Mouse (Mus musculus) ES-E14 (cell line): ENCODE measurements at regions not wholly inside any gene's neighbourhood (a gene's known extent, or its start where the extent isn't known, plus 50 kb on each side); places are given as distances from the start of the nearest gene placed in this dataset.

ENCODE experiments used
- CHD2 ChIP-seq: IDR thresholded peaks from 2 replicates; pipeline ENCODE4 v1.6.1; 2014; ENCODE audit warnings: mild to moderate bottlenecking, low read depth, low read length, inconsistent platforms
- ZC3H11A ChIP-seq: IDR thresholded peaks from 2 replicates; pipeline ENCODE4 v1.6.1; 2012; ENCODE audit warnings: low read depth, mild to moderate bottlenecking, inconsistent platforms, low read length, borderline replicate concordance

DNA sequence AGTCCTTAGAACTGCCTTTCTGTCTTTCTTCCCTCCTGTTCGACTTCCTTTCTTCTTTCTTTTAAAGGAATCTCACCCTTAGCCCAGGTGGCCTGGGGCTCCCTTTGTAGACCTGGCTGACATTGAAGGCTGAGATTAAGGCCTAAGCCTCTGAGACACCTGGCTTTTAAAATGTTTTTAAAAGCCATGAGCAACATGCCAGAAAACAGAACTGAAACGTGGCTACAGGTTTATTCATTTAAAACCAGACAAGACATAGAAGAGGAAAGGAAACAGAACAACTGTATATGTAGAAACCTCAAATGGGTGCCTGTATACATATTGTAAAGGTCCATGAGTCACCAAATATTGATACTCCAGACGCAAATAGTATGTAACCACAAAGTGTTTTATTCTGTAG, 242.8 kb upstream of the Vmn1r3 start:
- TF ChIP-seq ZC3H11A (no peak), CHD2 (no peak)
